Mouse (Mus musculus) ES-Bruce4 (cell line): ENCODE measurements at regions not wholly inside any gene's neighbourhood (a gene's known extent, or its start where the extent isn't known, plus 50 kb on each side); places are given as distances from the start of the nearest gene placed in this dataset.

Experiments used
- CTCF ChIP-seq: IDR thresholded peaks from one replicate; pipeline ENCODE4 v1.8.1; 2011; ENCODE audit warnings: low read depth, low read length
- EP300 ChIP-seq: IDR thresholded peaks from 2 replicates; pipeline ENCODE4 v1.6.1; 2011; ENCODE audit warnings: low read depth, low read length; ENCODE audit not compliant: insufficient read depth
- POLR2A ChIP-seq: IDR thresholded peaks from one replicate; pipeline ENCODE4 v1.8.1; 2011; ENCODE audit warnings: low read length; ENCODE audit not compliant: insufficient read depth

DNA sequence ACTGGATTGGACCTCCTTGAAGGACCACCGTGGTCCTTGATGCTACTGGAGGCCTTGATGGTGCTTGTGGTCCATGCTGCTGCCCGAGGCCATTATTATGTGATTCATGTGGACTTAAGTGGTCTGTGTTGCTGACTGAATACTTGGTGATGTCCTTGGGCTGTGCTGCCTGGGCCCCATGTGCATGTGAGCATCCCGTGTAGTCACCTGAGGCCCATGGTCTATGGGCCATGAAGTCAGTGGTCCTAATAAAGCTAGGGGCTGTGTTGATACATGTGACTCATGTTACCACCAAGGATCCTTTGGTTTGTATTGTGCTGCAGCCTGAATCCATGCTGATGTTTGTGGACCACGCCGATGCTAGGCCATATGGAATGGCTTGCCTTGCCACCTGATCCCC, 456.1 kb upstream of the Zic4 start:
- no peak for TF ChIP-seq POLR2A
- TF ChIP-seq CTCF: no peak
- TF ChIP-seq EP300: no peak
